Mouse (Mus musculus): ENCODE data around the gene Evl. TPM values are rescaled to one million over a fixed set of nuclear protein-coding genes. Genes with fewer than 3 reads are reported as not detected.

Gene Evl
- polyA plus RNA-seq, 1 experiment: 222 TPM

DNA sequence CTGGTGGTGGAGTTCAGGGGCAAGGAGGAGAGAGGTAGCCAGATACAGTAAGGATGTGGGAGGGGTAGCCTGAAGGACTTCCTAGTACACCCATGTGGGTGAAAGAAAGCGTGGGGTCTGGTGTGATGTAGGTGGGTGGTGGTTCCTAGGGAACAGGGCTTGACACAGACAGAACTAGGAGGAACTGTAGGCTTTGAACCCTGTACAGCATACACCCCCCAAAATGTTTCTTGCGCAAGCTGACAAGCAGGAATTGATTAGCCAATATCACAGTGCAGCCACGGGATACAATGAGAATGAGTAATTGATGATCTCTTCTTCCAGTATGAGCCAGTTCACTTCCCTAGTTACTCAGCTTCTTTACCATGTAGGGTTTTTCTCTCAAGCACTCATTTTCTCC, 84.6 kb downstream of the Evl start:
- no peak for DNase-seq (ENCODE audit: extremely low spot score in 1 of 2, low spot score in 1 of 2)

DNA sequence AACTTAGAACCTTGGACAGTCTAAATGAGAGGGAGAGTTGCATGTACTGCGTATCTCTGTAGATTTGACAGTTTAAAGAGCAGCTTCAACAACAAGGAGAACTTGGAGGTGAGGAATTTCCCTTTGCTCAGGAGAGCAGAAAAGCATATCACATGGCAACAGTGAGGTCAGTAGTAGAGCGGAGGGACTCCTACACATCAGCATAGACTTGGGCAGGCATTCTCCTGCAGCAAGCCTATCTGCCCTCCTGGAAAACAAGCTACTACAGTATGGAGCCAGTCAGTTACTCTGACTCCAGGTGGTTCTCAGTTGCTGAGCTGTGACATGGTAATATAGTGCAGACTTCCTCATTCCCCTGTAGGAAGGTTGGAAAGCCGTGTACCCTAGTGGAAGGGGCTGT, 87.5 kb downstream of the Evl start:
- DNase-seq (ENCODE audit: extremely low spot score in 1 of 2, low spot score in 1 of 2): no peak

DNA sequence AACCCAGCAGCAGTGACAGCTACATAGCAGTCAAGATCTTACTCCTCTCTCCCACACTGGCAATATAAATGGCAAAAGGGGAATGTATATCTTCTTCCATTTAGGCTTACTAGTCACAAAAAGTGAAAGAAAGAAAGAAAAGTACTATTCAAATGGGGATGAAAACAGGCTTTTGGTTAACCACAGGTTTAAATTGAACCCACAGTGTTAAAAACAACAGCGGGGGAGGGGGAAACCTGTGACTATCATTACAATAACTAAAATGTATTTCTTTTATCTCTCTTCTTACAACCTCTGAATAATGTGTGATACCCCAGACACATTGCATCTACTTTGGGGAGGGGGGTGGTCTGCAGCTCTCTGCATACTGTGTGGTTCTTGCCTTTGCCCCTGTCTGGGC, 91.7 kb downstream of the Evl start:
- DNase-seq (ENCODE audit: extremely low spot score in 1 of 2, low spot score in 1 of 2): no peak

DNA sequence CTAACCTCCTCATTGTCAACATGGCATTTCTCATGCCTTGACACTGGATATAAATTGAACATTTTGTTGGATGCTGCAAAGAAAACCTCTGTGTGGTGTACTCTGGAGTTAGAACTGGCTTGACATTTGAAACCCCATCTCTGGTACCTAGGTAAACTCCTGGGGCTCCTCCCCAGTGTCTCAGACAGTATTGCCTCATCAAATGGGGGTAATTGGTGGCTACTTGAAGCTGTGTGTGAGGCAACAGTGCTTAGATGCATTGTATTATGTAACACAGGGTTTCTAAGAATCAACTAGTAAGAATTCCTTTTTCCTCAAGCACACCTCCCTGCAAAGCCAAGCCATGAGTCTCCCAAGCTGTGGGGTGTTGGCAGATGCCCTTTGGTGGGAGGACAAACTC, 93.3 kb downstream of the Evl start:
- DNase-seq (ENCODE audit: extremely low spot score in 1 of 2, low spot score in 1 of 2): no peak

DNA sequence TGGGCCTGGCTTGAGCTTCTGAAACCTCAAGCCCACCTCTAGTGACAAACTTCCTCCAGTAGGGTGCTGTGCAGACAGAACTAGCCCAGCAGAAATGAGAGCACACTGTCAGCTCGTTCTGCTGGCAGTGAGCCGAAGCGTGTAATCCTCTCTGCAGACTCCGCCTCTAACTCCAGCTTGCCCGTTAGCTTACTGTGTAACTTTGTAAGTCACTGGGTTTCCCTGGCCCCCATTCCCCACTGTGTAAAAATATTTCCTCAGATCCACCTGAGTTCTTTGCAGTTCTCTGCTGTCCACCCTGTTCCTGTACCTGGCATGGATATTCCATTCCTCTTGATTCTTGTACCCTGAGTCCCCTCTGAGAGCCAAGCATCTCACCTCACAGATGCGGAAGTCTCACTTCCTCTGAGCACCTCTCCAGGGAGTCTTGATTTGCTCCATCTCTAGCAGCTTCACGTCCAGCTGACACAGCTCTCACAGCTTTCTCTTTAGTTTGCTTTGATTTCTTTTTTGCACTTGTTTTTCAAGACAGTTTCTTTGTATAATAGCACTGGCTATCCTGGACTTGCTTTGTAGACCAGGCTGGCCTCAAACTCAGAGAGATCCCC, 96.6 kb downstream of the Evl start:
- DNase-seq (ENCODE audit: extremely low spot score in 1 of 2, low spot score in 1 of 2): peak in 1 of 2 experiments; percentile 54

DNA sequence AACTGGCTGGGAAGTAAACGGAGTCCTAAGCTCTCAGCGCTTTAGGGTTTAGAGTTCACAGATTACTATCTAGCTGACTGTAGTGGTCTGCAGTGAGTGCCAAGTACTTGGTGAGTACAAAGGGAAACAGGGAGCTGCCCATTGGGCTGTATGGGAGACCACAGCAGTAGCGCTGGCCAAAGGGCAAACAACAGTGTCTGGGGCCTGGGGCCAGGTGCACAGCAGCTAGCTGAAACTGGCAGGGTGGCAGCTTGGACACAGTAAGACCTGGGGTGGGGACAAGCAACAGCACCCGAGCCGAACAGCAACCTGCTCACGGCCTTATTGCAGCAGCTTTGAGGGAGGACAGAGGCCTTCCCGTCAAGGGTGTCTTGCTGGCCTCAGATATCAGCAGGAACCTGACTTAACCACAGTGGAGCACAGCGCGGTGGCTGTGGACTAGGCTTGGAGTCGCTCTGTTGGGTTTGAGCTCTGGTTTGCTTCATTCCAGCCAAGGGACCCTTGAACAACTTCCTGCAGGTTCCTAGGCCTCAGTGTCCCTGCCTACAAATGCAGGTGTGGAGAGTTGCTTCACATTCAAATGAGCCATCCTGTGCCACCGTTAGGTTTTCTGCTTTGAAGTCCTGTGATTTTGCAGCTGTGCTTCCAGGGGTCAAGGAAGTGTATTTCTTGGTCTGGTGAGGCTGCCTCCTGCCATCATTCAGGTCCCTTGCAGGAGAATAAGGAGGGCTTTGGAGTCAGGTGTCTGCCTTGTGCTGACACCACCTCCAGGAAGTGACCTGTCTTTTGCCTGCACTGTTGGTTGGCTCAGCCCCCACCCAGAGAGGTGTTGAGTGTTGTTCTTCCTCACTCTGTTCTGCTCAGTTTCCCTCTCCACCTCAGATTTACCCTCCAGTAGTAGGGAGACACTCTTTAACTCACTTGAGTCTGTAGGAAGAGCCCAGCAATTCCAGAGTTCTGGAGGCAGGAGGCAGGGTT, 99.1 kb downstream of the Evl start:
- no peak for DNase-seq (ENCODE audit: extremely low spot score in 1 of 2, low spot score in 1 of 2)

DNA sequence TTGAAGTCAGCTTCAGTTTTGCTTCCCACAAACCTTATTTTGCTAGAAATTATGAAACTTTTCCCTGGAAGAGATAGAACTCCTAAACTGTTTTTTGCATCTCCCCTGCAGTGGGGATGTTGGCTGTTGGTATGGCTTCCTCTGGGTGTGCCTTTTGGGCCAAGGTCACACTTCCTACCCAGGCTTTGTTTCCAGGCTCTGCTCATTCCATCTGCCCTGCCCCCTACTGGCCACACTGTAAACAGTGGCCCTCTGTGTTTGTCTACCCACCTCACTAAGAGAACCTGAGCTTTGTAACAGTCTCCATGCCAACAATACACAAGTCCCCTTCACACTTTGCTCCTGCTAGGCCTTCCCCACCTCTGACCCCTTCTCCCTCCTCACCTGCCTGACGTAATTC, 102.8 kb downstream of the Evl start:
- no peak for DNase-seq (ENCODE audit: extremely low spot score in 1 of 2, low spot score in 1 of 2)

DNA sequence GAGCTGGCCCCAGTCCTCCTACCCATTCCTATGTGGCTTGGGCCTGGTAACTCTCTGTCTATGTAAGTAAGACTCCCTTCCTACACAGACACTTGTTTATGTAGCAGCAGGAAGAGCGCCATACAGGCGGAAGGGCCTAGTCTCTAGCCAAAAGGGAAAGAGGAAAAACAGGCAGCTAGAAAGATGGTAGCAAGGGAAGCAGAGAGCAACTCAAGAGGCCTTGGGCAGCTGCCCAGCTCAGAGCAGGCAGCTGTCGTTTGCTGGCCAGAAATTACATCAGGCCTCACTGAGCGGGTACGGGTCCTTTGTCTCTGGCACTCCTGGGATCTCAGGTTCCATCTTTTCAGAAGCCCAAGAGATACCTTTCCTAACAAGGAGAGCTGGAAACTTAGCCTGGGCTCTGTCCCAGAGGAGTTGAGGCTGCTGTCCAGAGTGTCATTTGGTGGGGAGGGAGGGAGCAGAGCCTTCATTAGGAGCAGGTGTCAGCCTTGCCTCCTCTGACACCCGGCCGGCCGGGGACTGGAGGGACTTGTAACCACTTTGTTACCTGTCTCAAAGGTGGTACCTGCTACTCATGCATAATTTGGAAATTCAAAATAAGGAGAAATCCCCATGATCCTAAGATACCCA, 114.2 kb downstream of the Evl start:
- no peak for DNase-seq (ENCODE audit: extremely low spot score in 1 of 2, low spot score in 1 of 2)

DNA sequence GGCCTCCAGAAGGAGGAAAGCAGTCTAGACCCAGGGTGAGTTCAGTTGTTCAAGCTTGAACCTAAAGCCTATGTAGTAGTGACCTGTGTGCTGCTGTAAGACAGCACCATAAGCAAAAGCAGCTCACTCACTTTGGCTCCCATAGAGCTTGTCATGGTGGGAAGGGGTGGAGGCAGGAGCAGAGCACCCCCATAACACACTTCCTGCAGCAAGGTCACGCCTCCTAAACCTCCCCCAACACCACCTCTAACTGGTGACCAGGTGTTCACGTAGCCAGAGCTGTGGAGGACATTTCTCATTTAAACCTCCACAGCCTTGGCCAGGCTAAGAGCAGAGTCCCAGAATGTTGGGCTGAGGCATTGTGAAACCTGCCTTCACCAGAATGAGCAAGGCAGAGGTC, 117.0 kb downstream of the Evl start:
- no peak for DNase-seq (ENCODE audit: extremely low spot score in 1 of 2, low spot score in 1 of 2)

DNA sequence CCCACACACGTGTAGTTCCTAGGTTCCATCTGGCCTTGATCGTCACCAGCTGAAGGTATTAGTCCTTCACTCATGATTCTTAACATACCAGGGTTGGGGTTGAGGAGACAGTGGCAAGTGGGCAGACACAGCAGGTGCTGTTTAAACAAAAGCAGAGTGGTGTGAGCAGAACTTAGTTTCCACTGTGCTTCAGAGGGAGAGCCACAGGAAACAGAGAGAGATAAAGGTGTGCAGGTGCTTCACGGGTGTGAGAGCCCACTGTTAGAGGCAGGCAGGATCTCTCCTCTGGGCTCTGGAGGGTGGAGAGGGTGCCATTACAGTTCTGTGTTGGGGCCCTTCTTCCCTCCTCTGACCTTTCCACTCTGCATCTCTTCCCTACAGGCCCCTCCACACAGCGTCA, 118.4 kb downstream of the Evl start:
- no peak for DNase-seq (ENCODE audit: extremely low spot score in 1 of 2, low spot score in 1 of 2)

DNA sequence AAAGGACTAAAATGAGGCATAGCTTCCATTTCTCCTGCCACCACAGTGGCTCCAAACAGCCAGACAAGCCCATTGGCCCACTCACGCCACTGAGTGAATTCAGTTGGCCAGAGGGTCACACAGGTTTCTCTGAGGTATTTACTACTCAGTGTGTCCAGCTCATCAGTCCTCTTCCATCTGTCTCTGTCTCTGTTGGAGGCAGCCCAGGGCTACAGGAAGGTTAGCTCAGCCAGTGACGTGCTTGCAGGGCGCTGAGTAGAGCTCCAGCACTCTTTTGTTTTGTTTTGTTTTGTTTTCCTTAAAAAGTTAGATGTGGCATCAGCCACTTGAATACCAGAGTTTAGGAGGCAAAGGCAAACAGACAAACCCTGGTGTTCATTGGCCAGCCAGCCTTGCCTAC, 119.0 kb downstream of the Evl start:
- no peak for DNase-seq (ENCODE audit: extremely low spot score in 1 of 2, low spot score in 1 of 2)

DNA sequence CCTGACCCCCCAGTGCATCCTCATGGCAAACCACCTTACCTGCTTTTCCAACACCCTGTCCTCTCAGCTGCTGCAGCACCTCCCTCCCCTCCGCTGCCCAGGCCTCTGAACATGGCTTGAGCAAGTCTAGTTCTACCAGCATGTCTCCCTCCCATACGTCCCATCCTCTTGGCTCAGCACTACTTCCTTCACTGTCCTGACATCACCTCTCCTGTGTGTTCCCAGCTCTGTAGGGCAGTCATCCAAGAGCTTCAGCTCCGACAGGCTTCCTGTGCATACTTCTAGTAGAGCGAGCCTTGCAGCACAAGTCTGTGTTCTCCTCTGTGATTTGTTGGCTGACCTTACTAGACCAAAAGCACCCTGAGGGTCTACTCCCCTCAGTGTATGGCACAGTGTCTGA, 120.0 kb downstream of the Evl start:
- peak in 1 of 2 experiments; percentile 75 for DNase-seq (ENCODE audit: extremely low spot score in 1 of 2, low spot score in 1 of 2)

DNA sequence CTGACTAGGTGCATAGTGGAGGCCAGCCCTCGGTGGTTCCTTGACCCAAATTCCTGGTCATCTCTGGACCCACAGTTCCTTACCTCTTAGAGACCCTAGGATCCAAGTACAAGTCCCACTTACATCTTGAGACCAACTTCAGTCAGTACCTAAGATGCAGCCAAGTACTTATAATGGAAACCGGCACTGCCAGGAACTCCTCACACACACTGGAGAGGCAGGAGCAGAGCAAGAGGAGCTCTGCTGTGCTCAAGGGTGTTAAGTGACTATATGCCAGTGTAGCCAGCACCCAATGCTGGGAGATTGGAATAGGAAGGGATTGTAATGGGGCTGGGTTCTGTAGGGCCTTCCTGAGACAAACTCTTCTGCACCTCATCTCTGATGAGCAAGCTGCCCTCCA, 120.4 kb downstream of the Evl start:
- no peak for DNase-seq (ENCODE audit: extremely low spot score in 1 of 2, low spot score in 1 of 2)

DNA sequence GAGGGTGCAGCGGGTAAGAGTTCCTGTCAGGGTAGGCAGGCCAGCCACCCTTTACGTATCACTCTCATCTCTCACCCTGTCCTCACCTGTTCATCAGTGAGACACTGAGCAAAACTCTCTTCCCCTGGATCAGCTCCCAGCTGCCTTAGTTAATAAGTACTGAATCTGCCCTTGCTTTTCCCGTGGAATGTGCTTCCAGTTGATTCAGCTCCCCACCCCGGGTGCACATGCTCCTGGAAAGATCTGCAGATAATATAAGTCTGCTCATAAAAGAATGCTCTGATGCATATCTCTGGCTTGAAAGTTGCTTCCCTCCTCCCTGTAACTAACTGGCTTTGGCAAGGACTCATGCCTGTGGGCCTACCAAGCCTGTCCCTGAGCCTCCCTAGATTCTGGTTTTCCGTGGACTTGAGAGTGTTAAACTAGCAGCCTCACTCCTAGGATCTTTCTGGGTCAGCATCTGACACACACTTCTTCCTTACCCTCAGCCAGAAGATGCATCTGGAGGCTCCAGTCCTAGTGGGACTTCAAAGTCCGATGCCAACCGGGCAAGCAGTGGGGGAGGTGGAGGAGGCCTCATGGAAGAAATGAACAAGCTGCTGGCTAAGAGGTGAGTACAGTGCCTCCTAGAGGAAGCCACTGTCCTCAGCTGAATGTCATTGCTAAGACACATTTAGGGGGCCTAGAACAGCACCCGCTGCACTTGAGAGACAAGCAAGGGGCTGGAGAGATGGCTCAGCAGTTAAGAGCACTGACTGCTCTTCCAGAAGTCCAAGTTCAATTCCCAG, 121.3 kb downstream of the Evl start:
- DNase-seq (ENCODE audit: extremely low spot score in 1 of 2, low spot score in 1 of 2): no peak

DNA sequence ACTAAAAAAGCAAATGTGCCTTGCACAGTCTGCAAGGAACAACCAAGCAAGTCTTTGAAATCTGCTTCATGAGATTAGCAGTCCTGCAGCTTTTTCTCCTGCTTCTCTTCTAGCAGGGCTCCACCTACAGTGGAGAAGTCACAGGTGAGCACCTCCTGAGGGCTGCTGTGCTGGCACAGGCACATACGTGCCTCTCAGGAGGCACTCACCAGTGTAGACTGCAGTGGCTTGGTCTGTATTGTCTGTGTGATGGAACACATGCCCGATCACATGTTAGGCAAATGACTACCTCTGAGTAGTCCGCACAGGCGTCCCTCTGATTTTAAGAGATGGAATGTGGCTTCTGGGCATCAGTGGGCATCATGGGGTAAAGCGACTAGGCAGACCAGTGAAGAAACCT, 122.6 kb downstream of the Evl start:
- DNase-seq (ENCODE audit: extremely low spot score in 1 of 2, low spot score in 1 of 2): no peak

DNA sequence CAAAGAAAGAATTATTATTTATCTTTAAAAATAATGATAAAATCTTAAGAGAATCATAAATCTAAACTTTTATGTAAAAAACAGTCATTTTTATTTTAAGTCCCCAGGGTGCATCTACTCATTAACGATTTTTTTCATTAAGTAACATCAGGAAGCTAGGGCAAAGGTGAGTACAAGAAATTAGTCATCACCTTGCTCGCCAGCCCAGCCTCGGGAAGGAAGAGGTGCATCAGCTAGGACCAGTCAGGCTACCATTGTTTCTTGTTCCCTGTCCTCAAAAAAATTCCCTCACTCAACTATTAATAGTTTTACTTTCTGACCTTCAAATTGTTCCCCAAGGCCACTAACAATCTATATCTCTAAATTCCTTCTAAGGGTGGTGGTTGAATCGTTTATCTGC, 123.8 kb downstream of the Evl start:
- no peak for DNase-seq (ENCODE audit: extremely low spot score in 1 of 2, low spot score in 1 of 2)

DNA sequence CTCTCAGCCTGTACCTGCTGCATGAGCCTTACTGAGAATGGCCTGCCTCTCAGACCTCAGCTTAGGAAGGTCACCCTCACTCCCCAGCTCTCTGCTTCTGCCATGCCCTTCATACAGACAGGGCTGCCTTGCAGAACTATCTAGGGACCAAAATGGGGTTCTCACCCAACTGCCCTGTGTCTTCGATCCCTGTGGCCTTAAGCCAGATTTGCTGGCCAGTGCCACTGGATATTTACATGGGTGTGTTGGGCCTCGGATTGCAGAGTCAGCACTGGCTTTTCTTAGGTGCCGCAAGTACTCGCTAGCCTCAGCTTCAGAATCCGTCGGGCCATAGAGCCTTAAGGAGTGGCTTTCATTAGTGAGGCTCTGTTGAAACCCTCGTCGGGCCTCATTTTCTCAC, 126.3 kb downstream of the Evl start:
- no peak for DNase-seq (ENCODE audit: extremely low spot score in 1 of 2, low spot score in 1 of 2)

DNA sequence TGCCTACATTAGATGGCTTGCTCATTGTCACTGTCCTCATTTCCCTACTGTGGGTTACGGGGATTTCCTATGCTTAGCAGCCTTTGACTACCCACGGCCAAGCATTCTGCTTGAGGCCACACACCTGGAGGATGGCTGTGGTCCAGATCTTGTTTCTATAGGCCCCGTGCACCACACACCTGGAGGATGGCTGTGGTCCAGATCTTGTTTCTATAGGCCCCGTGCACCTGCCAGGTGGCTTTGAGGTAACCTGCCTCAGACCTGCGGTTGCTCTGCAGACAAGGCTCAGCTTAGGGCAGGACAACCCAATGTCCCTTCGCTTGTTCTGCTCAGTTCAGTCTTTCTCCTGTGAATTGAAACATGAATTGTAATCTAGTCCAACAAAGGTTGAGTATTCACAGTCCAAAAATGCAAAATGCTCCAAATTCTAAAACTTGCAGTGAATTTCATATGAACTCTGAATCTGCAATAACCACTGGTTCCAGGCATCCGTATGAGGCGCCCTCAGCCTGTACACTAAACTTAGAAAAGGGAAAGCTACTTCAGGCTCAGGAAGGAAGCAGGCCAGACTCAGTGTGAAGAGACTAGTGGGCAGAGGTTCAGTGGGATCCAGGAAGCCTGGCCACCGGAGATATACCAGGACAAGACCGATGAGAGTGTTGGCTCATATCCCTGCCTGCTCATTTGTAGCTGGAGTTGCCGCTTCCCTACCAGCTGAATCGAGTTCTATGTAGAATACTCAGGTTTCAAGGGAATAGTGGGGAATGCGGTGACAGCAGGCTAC, 127.9 kb downstream of the Evl start:
- DNase-seq (ENCODE audit: extremely low spot score in 1 of 2, low spot score in 1 of 2): peak in 1 of 2 experiments; percentile 55

DNA sequence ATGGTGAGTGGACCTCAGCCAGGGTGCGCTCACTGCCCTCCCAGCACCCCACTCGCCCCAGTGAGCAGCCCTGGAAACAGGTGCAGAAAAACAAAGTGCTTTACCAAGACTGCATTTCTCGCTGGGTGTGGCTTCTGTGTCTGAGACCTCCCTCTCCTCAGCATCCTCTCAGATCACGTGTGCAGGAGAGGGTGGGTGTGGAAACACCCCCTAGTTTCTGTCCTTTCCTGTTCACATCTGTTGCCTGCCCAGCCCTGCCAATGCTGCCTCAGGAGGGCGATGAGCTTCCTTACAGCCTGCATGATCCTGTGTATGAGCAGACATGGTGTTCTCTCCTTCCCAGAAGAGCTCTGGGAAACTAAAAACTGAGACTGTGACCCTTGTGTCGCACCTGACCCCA, 131.9 kb downstream of the Evl start:
- peak in 1 of 2 experiments; percentile 42 for DNase-seq (ENCODE audit: extremely low spot score in 1 of 2, low spot score in 1 of 2)

DNA sequence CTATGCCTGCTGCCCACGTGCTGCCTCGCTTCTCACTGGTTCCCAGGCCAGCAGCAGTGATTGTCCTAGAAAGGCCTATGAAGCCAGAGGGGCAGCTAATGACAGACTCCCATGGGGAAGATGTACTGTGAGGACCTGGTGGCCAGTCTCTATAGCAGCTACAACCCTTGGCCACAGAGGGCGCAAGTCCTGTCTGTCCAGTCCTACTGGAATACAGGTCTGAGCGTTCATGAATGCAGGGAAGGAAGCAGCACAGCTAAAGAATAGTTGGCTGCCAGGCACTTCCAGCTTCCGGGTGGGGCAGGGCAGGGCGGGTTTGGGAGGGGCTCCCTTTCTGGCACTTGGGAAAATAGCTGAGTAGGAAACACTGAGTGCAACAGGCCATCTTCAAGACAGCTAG, 132.4 kb downstream of the Evl start:
- DNase-seq (ENCODE audit: extremely low spot score in 1 of 2, low spot score in 1 of 2): no peak
